Mouse (Mus musculus) layer of hippocampus, adult 11-12 months (tissue): ENCODE results near the gene Perm1.

Experiments
- DNase-seq: peaks from one replicate; pipeline ENCODE4 v3.0.0; 2022; ENCODE audit warnings: low spot score

Perm1 gene

DNA sequence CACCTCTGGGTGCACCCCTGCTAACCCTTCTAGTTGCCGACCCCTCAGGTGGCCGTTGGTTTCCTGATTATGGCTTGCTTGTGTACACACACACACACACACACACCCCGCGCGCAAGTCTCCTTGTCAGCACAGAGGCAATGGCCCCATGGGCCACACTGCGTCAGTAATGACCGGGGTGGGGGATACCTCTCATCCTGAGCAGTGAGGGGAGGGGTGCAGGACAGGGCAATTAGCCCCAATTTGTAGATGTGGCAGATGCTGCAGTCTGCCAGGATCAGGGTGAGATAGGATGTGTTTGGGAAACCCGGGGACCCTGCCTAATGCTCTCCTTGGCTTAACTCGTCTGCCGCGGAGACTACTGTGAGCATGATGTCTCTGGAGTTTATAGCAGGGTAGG lies 33.9 kb downstream of the Perm1 start:
- no peak for DNase-seq

DNA sequence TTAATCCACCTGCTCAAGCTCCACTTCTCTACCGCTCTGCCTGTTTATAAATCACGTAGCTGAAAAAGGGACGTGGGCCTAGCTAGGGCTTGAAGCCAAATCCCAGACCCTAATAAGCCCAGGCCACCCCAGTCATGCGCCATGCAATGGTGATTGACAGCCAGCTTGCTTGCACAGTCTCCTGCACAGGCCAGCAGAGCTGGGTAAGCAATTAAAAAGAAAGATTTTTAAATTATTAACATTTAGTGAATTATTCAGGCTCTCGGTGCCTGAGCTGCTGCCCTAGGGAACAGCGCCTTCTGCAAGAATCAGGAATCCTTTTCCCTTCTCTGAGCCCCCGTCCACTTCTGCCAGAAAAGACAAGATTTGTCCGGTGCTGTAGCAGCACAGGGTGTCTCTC lies 35.4 kb downstream of the Perm1 start:
- no peak for DNase-seq

DNA sequence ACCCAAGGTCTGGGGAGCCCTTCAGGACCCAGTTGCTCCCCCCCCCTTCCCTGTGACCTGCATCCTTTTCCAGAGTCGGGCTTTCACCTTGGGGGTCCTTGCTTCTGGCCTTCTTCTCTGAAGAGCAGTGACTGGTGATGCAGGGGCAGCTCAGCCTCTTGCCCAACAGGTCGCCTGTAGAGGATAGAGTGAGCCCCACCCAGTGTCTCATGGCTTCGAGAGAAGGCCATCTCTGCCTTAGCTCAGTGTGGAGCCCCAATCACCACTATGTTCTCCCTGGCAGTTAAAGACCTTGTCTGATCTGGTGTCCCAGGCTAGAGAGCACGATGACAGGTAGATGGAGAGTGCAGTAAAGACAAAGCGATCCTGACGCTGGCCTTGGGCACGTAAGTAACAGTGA lies 36.5 kb downstream of the Perm1 start:
- DNase-seq: no peak

DNA sequence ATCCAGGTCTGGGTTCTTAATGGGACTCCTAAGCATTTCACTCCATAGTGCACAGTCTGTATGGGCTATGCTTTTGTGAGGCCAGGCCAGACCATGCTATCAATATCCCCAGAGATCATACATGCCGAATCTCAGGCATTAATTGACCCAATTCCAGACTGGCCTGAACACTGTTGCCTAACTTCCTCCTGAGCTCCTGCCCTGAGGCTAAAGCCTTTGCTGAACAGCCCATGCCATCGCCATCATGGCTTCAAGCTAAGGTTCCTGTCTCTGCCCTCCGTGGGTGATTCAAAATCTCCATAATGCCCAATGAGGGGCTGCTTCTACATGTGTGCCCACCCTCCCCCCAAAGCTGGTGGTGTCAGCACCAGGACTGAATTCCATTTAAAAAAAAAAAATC lies 37.0 kb downstream of the Perm1 start:
- no peak for DNase-seq

DNA sequence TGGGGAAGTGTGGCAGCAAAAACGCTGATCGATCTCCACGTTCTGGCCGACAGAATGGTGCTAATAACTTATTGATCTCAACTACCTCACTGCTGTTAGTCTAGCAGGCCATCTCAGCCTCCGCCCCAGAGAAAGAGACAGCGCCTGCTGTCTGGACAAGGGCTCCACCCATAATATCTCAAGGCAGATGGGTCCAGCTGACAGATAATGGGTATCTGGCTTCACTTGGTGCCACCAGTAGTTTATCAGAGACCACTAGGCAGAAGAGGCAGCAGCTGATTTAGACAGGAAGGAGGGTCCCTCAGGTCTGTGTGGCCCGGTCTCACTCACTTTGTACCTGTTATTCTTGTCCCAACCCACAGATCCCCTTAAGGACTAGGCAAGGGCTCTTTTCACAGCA lies 37.4 kb downstream of the Perm1 start:
- DNase-seq: no peak

DNA sequence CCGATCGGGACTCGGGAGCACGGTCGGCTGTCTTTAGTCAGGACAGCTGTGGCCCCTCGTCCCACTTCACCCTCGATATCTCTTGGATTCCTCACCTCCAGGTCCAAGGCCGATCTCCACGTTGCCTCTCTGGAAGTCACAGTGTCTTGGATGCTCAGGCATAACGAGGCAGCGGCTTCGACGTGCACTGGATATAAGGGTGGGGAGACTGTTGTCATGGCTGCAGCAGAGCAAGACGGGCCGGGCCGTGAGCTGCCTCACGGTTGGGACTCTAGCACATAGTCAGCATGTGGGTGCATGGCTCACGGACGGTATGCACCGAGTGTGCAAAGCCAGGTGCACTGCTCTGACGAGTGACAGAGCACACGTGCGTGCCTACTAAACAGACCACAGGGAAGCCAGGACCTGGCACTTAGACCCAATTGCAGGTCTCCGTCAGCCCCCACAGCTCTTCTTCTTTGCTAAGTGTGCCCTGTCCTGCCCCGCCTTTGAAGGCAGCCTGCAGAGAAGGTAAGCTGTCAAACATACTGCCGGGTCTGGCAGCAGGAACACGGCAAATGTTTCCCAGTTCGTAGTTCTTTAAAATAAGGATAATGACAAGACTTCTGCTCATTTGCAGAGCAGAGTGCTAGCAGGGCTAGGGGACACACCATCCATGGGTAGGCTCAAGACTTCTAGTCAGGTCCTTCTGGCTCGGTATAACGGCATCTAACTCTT lies 38.9 kb downstream of the Perm1 start:
- no peak for DNase-seq

DNA sequence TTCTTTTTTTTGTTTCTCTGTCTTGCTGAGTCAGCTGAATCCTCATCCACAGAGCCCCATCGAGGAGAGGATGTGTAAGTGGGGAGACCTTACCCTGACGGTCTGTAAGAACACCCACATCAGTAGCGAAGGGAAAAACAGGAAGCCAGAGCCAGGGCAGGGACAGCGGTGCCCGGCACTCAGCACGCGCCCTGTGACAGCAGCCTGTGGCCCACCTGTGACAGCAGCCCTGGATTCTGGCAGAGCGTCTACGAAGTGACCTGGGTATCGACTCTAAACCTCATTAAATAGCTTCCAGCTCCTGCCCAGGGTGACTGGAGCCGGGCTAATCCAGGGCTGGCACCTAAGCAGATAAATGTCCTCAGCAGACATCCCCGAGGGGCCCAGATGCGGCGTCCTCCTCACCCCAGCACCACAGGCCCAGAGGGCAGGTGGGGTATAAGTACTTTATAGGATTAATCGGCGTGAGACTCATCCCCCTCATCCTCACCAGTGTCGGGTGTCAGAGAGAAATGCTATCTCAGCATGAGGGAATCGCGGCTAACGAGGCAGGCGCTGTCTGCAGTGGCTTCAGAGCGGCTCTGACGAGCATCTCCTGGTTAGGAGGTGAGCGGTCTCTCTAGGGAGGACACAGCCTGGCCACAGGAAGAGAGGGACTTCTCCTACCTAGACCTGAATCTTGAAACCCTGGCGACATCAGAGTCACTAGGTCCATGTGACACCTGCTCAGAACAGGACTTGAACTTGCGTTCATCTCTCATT lies 39.6 kb downstream of the Perm1 start, which contains the start of gene Samd11:
Samd11 (minus strand) TSS at position 580 of the 762 bp plus-strand sequence.
- DNase-seq: no peak
